Mouse (Mus musculus) common myeloid progenitor, adult 5-6 weeks (primary cell): Measurements from ENCODE around the gene Gm11562. TPM values are rescaled to one million over a fixed set of nuclear protein-coding genes. Genes with fewer than 3 reads are reported as not detected.
"Not testable (repeated sequence)": the region's sequence is repeated elsewhere in the genome, so short reads cannot be mapped to it uniquely, and the experiment has no call there.

Experiments used
- ATAC-seq: replicated peaks from 2 replicates; pipeline ENCODE4 v1.8.0; 2016; ENCODE audit warnings: low read depth, mild to moderate bottlenecking, moderate TSS enrichment, inconsistent platforms; ENCODE audit not compliant: poor library complexity, severe bottlenecking
- total RNA-seq: library from RNA; stranded (forward); fragments of 200-1000, 187-1606 nt; gene quantifications from 2 replicates; pipeline ENCODE4 v1.2.3, GENCODE M21; 2017

Gm11562 gene
- not detected in 2 replicates for total RNA-seq

- no peak for ATAC-seq
These were observed at the start of gene Gm11562 for GRCm38 (mm10) chr11:99620335-99620734. Gene Gm11562 (minus strand): TSS chr11:99620435.

- ATAC-seq: no peak
These were observed 45.6 kb upstream of the Gm11562 start, which contains the start of gene Krtap4-6 for GRCm38 (mm10) chr11:99665860-99666259. Gene Krtap4-6 (minus strand): TSS chr11:99665960.

GRCm38 (mm10) chr11:99662802-99663201 is 42.6 kb upstream of the Gm11562 start:
- ATAC-seq: no peak

- no peak for ATAC-seq
These were observed 39.0 kb upstream of the Gm11562 start for GRCm38 (mm10) chr11:99659256-99659655.

- not testable (repeated sequence) for ATAC-seq
These were observed 38.3 kb upstream of the Gm11562 start, which contains the start of gene Gm11563 for GRCm38 (mm10) chr11:99658467-99659010. Gene Gm11563 (minus strand): TSS chr11:99658960.

- ATAC-seq: no peak
These were observed 36.8 kb upstream of the Gm11562 start for GRCm38 (mm10) chr11:99657051-99657450.

- ATAC-seq: no peak
These were observed 29.9 kb upstream of the Gm11562 start, which contains the start of gene Gm11555 for GRCm38 (mm10) chr11:99650136-99650535. Gene Gm11555 (minus strand): TSS chr11:99650236.

GRCm38 (mm10) chr11:99646444-99646843 is 26.2 kb upstream of the Gm11562 start:
- no peak for ATAC-seq

- ATAC-seq: no peak
These were observed 24.1 kb upstream of the Gm11562 start for GRCm38 (mm10) chr11:99644351-99644750.

GRCm38 (mm10) chr11:99643635-99644139 is 23.5 kb upstream of the Gm11562 start, which contains the start of gene Krtap4-7:
Gene Krtap4-7 (minus strand): TSS chr11:99644089.
- not testable (repeated sequence) for ATAC-seq

GRCm38 (mm10) chr11:99640926-99641325 is 20.7 kb upstream of the Gm11562 start:
- ATAC-seq: no peak

- no peak for ATAC-seq
These were observed 16.9 kb upstream of the Gm11562 start for GRCm38 (mm10) chr11:99637086-99637485.

GRCm38 (mm10) chr11:99634653-99635134 is 14.5 kb upstream of the Gm11562 start, which contains the start of gene Krtap4-2:
Gene Krtap4-2 (minus strand): TSS chr11:99635084.
- no peak for ATAC-seq

GRCm38 (mm10) chr11:99633293-99633692 is 13.1 kb upstream of the Gm11562 start:
- no peak for ATAC-seq

- ATAC-seq: no peak
These were observed 10.7 kb upstream of the Gm11562 start for GRCm38 (mm10) chr11:99630890-99631289.

GRCm38 (mm10) chr11:99628138-99628537 is 7.9 kb upstream of the Gm11562 start, which contains the start of gene Krtap4-1:
Gene Krtap4-1 (minus strand): TSS chr11:99628238.
- ATAC-seq: no peak

- ATAC-seq: no peak
These were observed 5.4 kb downstream of the Gm11562 start, which contains the start of gene Krtap2-4 for GRCm38 (mm10) chr11:99614796-99615363. Gene Krtap2-4 (minus strand): TSS chr11:99614846.

- ATAC-seq: not testable (repeated sequence)
These were observed 10.1 kb downstream of the Gm11562 start, which contains the start of gene Gm11937 for GRCm38 (mm10) chr11:99610089-99610488. Gene Gm11937 (minus strand): TSS chr11:99610189.

GRCm38 (mm10) chr11:99609126-99609525 is 11.1 kb downstream of the Gm11562 start:
- no peak for ATAC-seq

- ATAC-seq: not testable (repeated sequence)
These were observed 17.0 kb downstream of the Gm11562 start, which contains the start of gene Gm11938 for GRCm38 (mm10) chr11:99603208-99603607. Gene Gm11938 (minus strand): TSS chr11:99603308.

- ATAC-seq: not testable (repeated sequence)
These were observed 22.5 kb downstream of the Gm11562 start, which contains the start of gene Krtap9-3 for GRCm38 (mm10) chr11:99597742-99598141. Gene Krtap9-3 (minus strand): TSS chr11:99598105.
